Mouse (Mus musculus) c-Kit-positive CD71-positive TER-119-negative erythroid progenitor cells, embryonic 14.5 days (primary cell): ENCODE data around the gene Pbx2.

Source experiments
- DNase-seq: peaks from one replicate; pipeline ENCODE4 v3.0.0-alpha.2; 2013; ENCODE audit warnings: low read depth

Pbx2 gene

GRCm38 (mm10) chr17:34582528-34582927, 8.5 kb upstream of the Pbx2 start:
- no peak for DNase-seq

- no peak for DNase-seq
Measured at GRCm38 (mm10) chr17:34583397-34583796, 7.7 kb upstream of the Pbx2 start.

GRCm38 (mm10) chr17:34583819-34584218, 7.2 kb upstream of the Pbx2 start:
- no peak for DNase-seq

GRCm38 (mm10) chr17:34585121-34585520, 5.9 kb upstream of the Pbx2 start:
- no peak for DNase-seq

- no peak for DNase-seq
Measured at GRCm38 (mm10) chr17:34585877-34586771, 4.9 kb upstream of the Pbx2 start.

- DNase-seq = no peak
Measured at GRCm38 (mm10) chr17:34586796-34587422, 4.2 kb upstream of the Pbx2 start.

- peak; percentile 82 for DNase-seq
Measured at GRCm38 (mm10) chr17:34587423-34587811, 3.6 kb upstream of the Pbx2 start.

- no peak for DNase-seq
Measured at GRCm38 (mm10) chr17:34587814-34588213, 3.3 kb upstream of the Pbx2 start.

GRCm38 (mm10) chr17:34588767-34589166, 2.3 kb upstream of the Pbx2 start:
- no peak for DNase-seq

GRCm38 (mm10) chr17:34589206-34589605, 1.9 kb upstream of the Pbx2 start:
- DNase-seq = no peak

- no peak for DNase-seq
Measured at GRCm38 (mm10) chr17:34589681-34590101, 1.4 kb upstream of the Pbx2 start, which contains the start of gene Gpsm3. Gpsm3 (plus strand) TSS chr17:34589806.

GRCm38 (mm10) chr17:34590154-34590987, 695 bp upstream of the Pbx2 start:
- DNase-seq = no peak

- no peak for DNase-seq
Measured at GRCm38 (mm10) chr17:34591994-34592375, 919 bp downstream of the Pbx2 start.

GRCm38 (mm10) chr17:34592581-34593549, 1.8 kb downstream of the Pbx2 start:
- no peak for DNase-seq

- no peak for DNase-seq
Measured at GRCm38 (mm10) chr17:34593752-34594525, 2.9 kb downstream of the Pbx2 start.

- DNase-seq = no peak
Measured at GRCm38 (mm10) chr17:34596098-34596497, 5.0 kb downstream of the Pbx2 start.

GRCm38 (mm10) chr17:34597566-34598095, 6.6 kb downstream of the Pbx2 start, which contains the start of gene Ager:
Ager (plus strand) TSS chr17:34597862.
- no peak for DNase-seq

- DNase-seq = no peak
Measured at GRCm38 (mm10) chr17:34599891-34600290, 8.8 kb downstream of the Pbx2 start.

GRCm38 (mm10) chr17:34601796-34602195, 10.7 kb downstream of the Pbx2 start:
- no peak for DNase-seq
